Mouse (Mus musculus): ENCODE measurements at regions not wholly inside any gene's neighbourhood (a gene's known extent, or its start where the extent isn't known, plus 50 kb on each side); places are given as distances from the start of the nearest gene placed in this dataset.
A peak's percentile ranks its signal among the peaks of the same experiment; 100 is the strongest.

DNA sequence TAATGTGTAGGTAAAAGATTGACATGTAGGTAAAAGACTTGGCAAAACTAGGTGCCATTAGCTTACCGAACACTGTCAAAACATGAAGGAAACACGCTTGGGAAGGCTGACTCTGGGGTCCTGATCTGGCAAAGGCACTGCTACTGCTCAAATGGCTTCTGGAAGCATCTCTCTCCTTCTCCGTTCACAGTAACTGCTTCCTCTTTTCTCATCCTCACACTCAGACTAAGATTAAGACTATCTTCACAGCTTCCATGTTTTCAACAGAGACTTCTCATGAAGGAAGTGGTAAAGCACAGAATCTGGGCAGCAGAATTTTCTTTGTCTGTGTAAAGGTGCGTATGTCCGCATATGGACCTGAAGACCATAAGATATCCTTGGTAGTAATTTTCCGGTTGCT lies 271.4 kb upstream of the Adgrl2 start:
- no peak overlapping the region for H3K9ac ChIP-seq (ENCODE audit: low read depth, low read length)
- 96% methylated on average over 6 of the region's 6 CpGs for WGBS
- H3K36me3 ChIP-seq (ENCODE audit: insufficient read depth, low read length), result no peaks in the 10 kb centered on the region
- DNase-seq (ENCODE audit: low spot score) (no peak), ATAC-seq (replicated peaks; ENCODE audit: low FRiP score, low read depth) (no peak)
- H3K4me1 ChIP-seq (replicated peaks; ENCODE audit: insufficient read depth, low read length), result no peaks in the 10 kb centered on the region
- H3K27me3 ChIP-seq (ENCODE audit: insufficient read depth, low read length), result no peaks in the 10 kb centered on the region
- TF ChIP-seq CTCF (IDR thresholded peaks at IDR 0.05; ENCODE audit: low read depth), result no peak
- no peak overlapping the region for H3K27ac ChIP-seq
- no peaks in the 10 kb centered on the region for H3K9me3 ChIP-seq (replicated peaks; ENCODE audit: low read length)
- H3K4me2 ChIP-seq (ENCODE audit: low read length), result no peak overlapping the region
- H3K4me3 ChIP-seq (replicated peaks; ENCODE audit: low read depth, low read length), result no peak overlapping the region

DNA sequence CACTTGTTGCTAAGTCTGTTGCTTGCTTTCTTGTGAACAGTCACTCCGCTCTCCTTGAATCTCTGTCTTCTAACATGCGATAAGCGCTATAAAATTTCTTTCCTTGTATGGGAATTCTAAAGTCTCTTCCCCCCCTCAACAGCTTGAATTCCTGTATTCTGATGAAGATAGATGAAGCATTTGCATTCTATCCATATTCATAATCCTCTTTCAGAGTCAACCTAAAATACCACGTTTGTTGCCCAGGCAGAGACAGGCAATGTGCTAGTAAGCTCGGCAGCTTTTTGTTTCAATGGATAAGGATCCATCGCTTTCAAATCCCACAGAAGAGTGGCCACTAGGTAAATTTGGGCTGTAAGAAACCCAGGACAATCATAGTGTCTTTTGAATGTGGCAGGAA lies 268.5 kb upstream of the Adgrl2 start:
- Histone ChIP-seq H3K9me3 (replicated peaks; ENCODE audit: low read length) (no peaks in the 10 kb centered on the region), H3K4me2 (ENCODE audit: low read length) (no peak overlapping the region), H3K27ac (no peak overlapping the region), H3K4me1 (replicated peaks; ENCODE audit: insufficient read depth, low read length) (no peaks in the 10 kb centered on the region), H3K36me3 (ENCODE audit: insufficient read depth, low read length) (no peaks in the 10 kb centered on the region), H3K27me3 (ENCODE audit: insufficient read depth, low read length) (no peaks in the 10 kb centered on the region), H3K4me3 (replicated peaks; ENCODE audit: low read depth, low read length) (no peak overlapping the region), H3K9ac (ENCODE audit: low read depth, low read length) (no peak overlapping the region)
- no peak for ATAC-seq (replicated peaks; ENCODE audit: low FRiP score, low read depth)
- no peak for DNase-seq (ENCODE audit: low spot score)
- no peak for TF ChIP-seq CTCF (IDR thresholded peaks at IDR 0.05; ENCODE audit: low read depth)
- WGBS, result 95% methylated on average over 6 of the region's 6 CpGs

DNA sequence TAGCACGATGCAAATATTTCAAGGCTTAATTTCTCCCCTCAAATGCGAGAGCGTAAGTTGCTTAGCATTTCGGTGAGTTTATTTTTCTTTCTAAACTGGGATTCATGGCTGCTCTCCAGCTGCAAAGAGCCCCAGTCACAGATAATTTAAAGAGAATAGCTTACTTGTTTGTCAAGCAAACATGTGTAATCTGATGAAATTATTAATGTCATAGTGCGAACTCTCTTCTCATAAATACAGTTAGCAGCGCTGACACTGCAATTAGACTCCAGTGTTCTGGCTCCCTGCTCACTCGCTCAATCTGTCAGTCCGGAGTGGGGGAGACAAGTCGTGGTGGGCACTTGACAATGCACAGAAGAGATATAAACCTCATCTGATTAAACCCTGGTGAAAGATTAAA lies 266.5 kb upstream of the Adgrl2 start:
- Histone ChIP-seq H3K9ac (ENCODE audit: low read depth, low read length) (no peak overlapping the region), H3K4me2 (ENCODE audit: low read length) (peak overlapping the region; percentile 29; the same call in 1 of the 2 replicates), H3K27ac (no peak overlapping the region), H3K4me3 (replicated peaks; ENCODE audit: low read depth, low read length) (no peak overlapping the region), H3K9me3 (replicated peaks; ENCODE audit: low read length) (no peaks in the 10 kb centered on the region), H3K36me3 (ENCODE audit: insufficient read depth, low read length) (no peaks in the 10 kb centered on the region), H3K27me3 (ENCODE audit: insufficient read depth, low read length) (no peaks in the 10 kb centered on the region), H3K4me1 (replicated peaks; ENCODE audit: insufficient read depth, low read length) (no peaks in the 10 kb centered on the region)
- no peak for ATAC-seq (replicated peaks; ENCODE audit: low FRiP score, low read depth)
- WGBS, result 24% methylated on average over 9 of the region's 9 CpGs
- no peak for TF ChIP-seq CTCF (IDR thresholded peaks at IDR 0.05; ENCODE audit: low read depth)
- peak; percentile 79 for DNase-seq (ENCODE audit: low spot score)

DNA sequence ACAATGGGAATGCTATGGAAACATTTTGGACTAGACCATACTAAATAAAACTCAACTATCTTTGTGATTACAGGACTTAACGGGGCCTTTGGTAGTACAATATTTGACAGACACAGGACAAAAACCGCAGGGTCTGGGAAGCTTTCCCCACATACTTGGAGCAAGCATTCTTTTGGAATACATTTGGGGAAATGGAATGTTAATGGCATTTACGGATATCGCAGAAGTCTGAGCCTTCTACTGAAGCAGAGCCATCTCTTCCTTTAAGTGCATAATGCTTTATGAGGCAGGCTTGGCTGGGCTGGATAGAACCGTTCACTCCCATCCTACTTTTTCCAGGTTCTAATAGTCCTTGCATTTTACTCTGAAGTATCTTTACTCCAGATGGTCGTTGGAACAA lies 262.7 kb upstream of the Adgrl2 start:
- WGBS, result 75% methylated on average over 6 of the region's 6 CpGs
- no peaks in the 10 kb centered on the region for H3K4me1 ChIP-seq (replicated peaks; ENCODE audit: insufficient read depth, low read length)
- H3K4me3 ChIP-seq (replicated peaks; ENCODE audit: low read depth, low read length), result no peak overlapping the region
- TF ChIP-seq CTCF (IDR thresholded peaks at IDR 0.05; ENCODE audit: low read depth), result no peak
- H3K9ac ChIP-seq (ENCODE audit: low read depth, low read length), result no peak overlapping the region
- H3K9me3 ChIP-seq (replicated peaks; ENCODE audit: low read length), result no peaks in the 10 kb centered on the region
- H3K4me2 ChIP-seq (ENCODE audit: low read length), result no peak overlapping the region
- H3K27ac ChIP-seq, result no peak overlapping the region
- H3K27me3 ChIP-seq (ENCODE audit: insufficient read depth, low read length), result no peaks in the 10 kb centered on the region
- H3K36me3 ChIP-seq (ENCODE audit: insufficient read depth, low read length), result no peaks in the 10 kb centered on the region
- ATAC-seq (replicated peaks; ENCODE audit: low FRiP score, low read depth) (no peak), DNase-seq (ENCODE audit: low spot score) (peak; percentile 32)

DNA sequence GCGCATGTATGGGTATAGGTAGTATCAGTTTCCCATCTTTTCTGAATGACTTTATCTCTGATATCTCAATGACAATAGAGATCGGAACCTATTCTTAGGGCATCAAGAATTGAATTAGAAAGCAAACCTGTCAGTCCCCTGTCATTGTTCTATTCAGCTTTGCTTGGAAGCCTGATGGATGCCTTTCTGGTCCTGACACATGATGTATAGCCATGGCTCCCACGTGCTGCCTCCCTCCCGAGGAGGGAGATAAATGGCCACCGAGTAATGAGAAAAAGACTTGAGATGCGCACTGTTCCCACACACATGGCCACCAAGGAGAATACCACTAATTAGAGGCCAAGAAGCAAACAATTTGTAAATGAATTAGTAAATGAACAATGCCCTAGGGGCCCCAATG lies 261.8 kb upstream of the Adgrl2 start:
- Histone ChIP-seq H3K9ac (ENCODE audit: low read depth, low read length) (no peak overlapping the region), H3K4me2 (ENCODE audit: low read length) (no peak overlapping the region), H3K27ac (no peak overlapping the region), H3K9me3 (replicated peaks; ENCODE audit: low read length) (no peaks in the 10 kb centered on the region), H3K4me3 (replicated peaks; ENCODE audit: low read depth, low read length) (no peak overlapping the region), H3K36me3 (ENCODE audit: insufficient read depth, low read length) (no peaks in the 10 kb centered on the region), H3K4me1 (replicated peaks; ENCODE audit: insufficient read depth, low read length) (no peaks in the 10 kb centered on the region), H3K27me3 (ENCODE audit: insufficient read depth, low read length) (no peaks in the 10 kb centered on the region)
- no peak for DNase-seq (ENCODE audit: low spot score)
- WGBS, result 58% methylated on average over 6 of the region's 6 CpGs
- TF ChIP-seq CTCF (IDR thresholded peaks at IDR 0.05; ENCODE audit: low read depth), result no peak
- no peak for ATAC-seq (replicated peaks; ENCODE audit: low FRiP score, low read depth)

DNA sequence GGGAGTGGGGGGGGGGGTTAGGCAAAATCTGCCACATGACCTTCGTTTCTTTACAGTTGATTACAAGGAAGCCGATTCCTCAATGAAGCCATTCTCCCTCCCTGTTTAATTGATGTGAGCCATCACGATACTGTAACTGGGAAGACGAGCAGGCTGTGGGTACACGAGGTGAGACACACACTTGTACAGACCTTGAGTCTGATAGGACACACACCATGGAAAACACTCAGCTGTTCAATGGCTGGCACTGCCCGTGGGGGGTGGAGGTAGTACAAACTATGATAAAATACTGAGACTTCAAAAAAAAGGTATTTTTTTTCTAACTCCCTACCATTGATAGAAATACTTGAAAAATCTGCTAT lies 257.3 kb upstream of the Adgrl2 start:
- ATAC-seq (replicated peaks; ENCODE audit: low FRiP score, low read depth) (no peak), DNase-seq (ENCODE audit: low spot score) (no peak)
- Histone ChIP-seq H3K4me1 (replicated peaks; ENCODE audit: insufficient read depth, low read length) (no peaks in the 10 kb centered on the region), H3K27me3 (ENCODE audit: insufficient read depth, low read length) (no peaks in the 10 kb centered on the region), H3K4me3 (replicated peaks; ENCODE audit: low read depth, low read length) (no peak overlapping the region), H3K4me2 (ENCODE audit: low read length) (no peak overlapping the region), H3K9ac (ENCODE audit: low read depth, low read length) (no peak overlapping the region), H3K27ac (no peak overlapping the region), H3K36me3 (ENCODE audit: insufficient read depth, low read length) (no peaks in the 10 kb centered on the region), H3K9me3 (replicated peaks; ENCODE audit: low read length) (no peaks in the 10 kb centered on the region)
- WGBS, result 66% methylated on average over 6 of the region's 6 CpGs
- TF ChIP-seq CTCF (IDR thresholded peaks at IDR 0.05; ENCODE audit: low read depth), result no peak

- H3K4me2 ChIP-seq (ENCODE audit: low read length), result no peak overlapping the region
- H3K9me3 ChIP-seq (replicated peaks; ENCODE audit: low read length), result no peaks in the 10 kb centered on the region
- no peak overlapping the region for H3K27ac ChIP-seq
- no peaks in the 10 kb centered on the region for H3K36me3 ChIP-seq (ENCODE audit: insufficient read depth, low read length)
- no peak for ATAC-seq (replicated peaks; ENCODE audit: low FRiP score, low read depth)
- TF ChIP-seq CTCF (IDR thresholded peaks at IDR 0.05; ENCODE audit: low read depth), result no peak
- H3K27me3 ChIP-seq (ENCODE audit: insufficient read depth, low read length), result no peaks in the 10 kb centered on the region
- no peak overlapping the region for H3K4me3 ChIP-seq (replicated peaks; ENCODE audit: low read depth, low read length)
- WGBS, result 48% methylated on average over 10 of the region's 10 CpGs
- no peak overlapping the region for H3K9ac ChIP-seq (ENCODE audit: low read depth, low read length)
- H3K4me1 ChIP-seq (replicated peaks; ENCODE audit: insufficient read depth, low read length), result no peaks in the 10 kb centered on the region
- DNase-seq (ENCODE audit: low spot score), result peak; percentile 12
Measured at GRCm38 (mm10) chr3:149246935-149247625, 256.7 kb upstream of the Adgrl2 start.

All from kidney, postnatal 0 days (tissue).